Mouse (Mus musculus): ENCODE results near the gene Mmp15.

DNA sequence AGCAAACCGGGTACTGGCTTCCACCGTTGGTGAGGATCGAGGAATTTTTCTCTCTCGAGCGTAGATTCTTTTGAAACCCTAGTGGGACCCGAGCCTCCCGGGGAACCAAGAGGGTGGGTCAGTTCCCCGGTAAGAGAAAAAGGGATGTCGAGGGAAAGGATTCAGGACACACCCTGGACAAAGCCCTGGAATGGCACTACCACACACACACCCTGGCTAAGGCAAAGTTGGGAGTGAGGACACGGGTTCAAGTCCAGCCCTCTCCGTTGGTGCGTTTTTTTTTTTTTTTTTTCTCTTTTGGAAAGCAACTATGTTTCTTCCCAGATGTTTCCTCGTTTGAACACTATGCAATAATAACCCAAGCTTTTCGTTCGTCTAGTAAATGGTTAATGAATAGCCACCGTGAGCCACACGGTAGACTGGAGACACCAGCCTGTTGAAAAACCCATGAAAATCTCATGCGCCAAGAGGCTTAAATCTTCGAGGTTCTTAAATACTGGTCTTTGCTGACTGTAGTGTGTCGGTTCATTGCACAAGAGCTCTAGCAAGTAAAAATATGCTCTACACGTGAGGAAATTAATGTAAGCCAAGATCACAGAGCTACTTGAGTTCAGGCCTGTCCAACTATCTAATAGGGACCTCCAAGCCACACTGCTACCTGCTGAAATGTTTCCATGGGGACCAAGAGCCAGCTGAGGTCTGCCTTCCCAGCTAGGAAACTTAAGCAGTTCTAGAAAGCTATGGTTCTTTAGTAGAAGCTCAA lies 19.4 kb upstream of the Mmp15 start:
- TF ChIP-seq CTCF (IDR thresholded peaks at IDR 0.05; ENCODE audit: insufficient read depth, low read length) = no peak
- no peak for TF ChIP-seq POLR2A (IDR thresholded peaks at IDR 0.05; ENCODE audit: borderline replicate concordance, extremely low read depth, low read depth, low read length)
